In the genomic region with DNA sequence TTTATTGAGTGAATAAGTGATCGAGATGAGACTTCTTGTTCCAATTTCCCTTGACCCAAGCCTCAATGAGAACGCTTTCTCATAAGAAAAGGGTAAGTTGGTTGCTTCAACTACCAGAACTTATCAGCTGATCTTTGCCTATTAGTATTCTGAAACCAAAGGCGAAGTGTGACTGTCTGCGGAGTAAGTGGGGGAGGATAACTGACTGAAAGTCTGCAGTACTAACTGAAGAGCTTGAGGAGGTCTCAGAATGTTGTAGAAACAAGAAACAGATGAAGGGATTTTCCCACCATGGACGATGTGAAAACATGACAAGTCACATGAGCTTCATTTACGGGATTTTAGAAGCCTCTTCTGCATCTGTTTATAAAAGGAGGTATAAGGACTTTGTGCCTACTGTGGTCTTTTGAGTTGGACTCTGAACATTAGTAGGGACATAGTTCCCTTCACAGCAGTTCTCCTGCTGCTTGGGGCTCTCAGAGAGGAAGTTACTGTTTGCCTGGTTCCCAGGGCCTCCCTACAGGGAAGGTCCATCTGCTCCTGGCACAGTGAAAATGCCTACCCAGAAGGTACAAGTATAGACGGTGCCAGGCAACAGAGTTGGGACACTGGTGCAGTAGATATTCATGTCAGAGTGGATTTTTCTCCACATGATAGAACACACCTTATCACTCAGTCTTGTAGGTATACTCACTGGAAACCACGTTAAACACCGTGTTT, we compare ENCODE assay signal across 16 mouse cellular contexts. TPM values are rescaled to one million over a fixed set of nuclear protein-coding genes. Genes with fewer than 3 reads are reported as not detected.
DNase-seq lines count a peak whose midpoint lies in the region; ATAC-seq and TF ChIP-seq lines count a peak whose summit lies in the region.
"Had no signal": no experiment of that assay in that cellular context is flagged by ENCODE, and none has a peak within 500 bp of the region (broad histone marks: within the 10 kb centered on the region; RNA-seq: fewer than 3 reads in every experiment).

No protein-coding gene starts in this region.

- no peaks in the 10 kb centered on the region for H3K27me3 ChIP-seq in hindbrain, postnatal 0 days (ENCODE audit: insufficient read depth, low read length)
- H3K27me3 ChIP-seq in hindbrain, embryonic 11.5 days (ENCODE audit: control insufficient read depth, insufficient read depth, low read length): no peaks in the 10 kb centered on the region
- H3K27me3 ChIP-seq in heart, embryonic 12.5 days (replicated peaks): no peaks in the 10 kb centered on the region
- H3K27me3 ChIP-seq: midbrain, embryonic 12.5 days had no signal

- H3K4me3 ChIP-seq in hindbrain, postnatal 0 days (ENCODE audit: low read length): no peak overlapping the region
- no peak overlapping the region for H3K4me3 ChIP-seq in hindbrain, embryonic 11.5 days (ENCODE audit: low read depth, low read length)
- no peak overlapping the region for H3K4me3 ChIP-seq in heart, embryonic 12.5 days
- H3K4me3 ChIP-seq: midbrain, embryonic 12.5 days had no signal

- TF ChIP-seq CTCF in hindbrain, postnatal 0 days (IDR thresholded peaks at IDR 0.05; ENCODE audit: low read depth): no peak

- DNase-seq in hindbrain, postnatal 0 days (ENCODE audit: low spot score): peak; percentile 10
- DNase-seq in hindbrain, embryonic 11.5 days (ENCODE audit: low spot score): no peak
- DNase-seq in ZHBTc4 (ENCODE audit: low read depth, low spot score): peak; percentile 84
- peak; percentile 88 to 90 for DNase-seq in cerebellum, postnatal 36 days
- DNase-seq in layer of hippocampus, adult 9-11 months: peak; percentile 51
- no peak for DNase-seq in T-cell, adult 2 months (ENCODE audit: low spot score)
- DNase-seq in thymus, postnatal 14 days: no peak
- DNase-seq: heart, adult 11 months; liver, postnatal 0 days; right cerebral cortex, postnatal 25 days; thymus, adult 2 months had no signal

- H3K9me3 ChIP-seq in hindbrain, postnatal 0 days (ENCODE audit: low read length): no peaks in the 10 kb centered on the region
- H3K9me3 ChIP-seq in hindbrain, embryonic 11.5 days (ENCODE audit: control insufficient read depth, low read length): no peaks in the 10 kb centered on the region
- no peaks in the 10 kb centered on the region for H3K9me3 ChIP-seq in heart, embryonic 12.5 days (replicated peaks)
- H3K9me3 ChIP-seq: midbrain, embryonic 12.5 days had no signal

- WGBS in hindbrain, postnatal 0 days: 77% methylated on average over 9 of the region's 9 CpGs
- WGBS in hindbrain, embryonic 11.5 days: 84% methylated on average over 9 of the region's 9 CpGs
- WGBS in heart, embryonic 12.5 days: 62% methylated on average over 9 of the region's 9 CpGs

- H3K4me1 ChIP-seq in hindbrain, postnatal 0 days (ENCODE audit: insufficient read depth, low read length): no peaks in the 10 kb centered on the region
- no peaks in the 10 kb centered on the region for H3K4me1 ChIP-seq in hindbrain, embryonic 11.5 days (replicated peaks; ENCODE audit: control insufficient read depth, insufficient read depth, low read length)
- H3K4me1 ChIP-seq in heart, embryonic 12.5 days (replicated peaks): no peaks in the 10 kb centered on the region
- H3K4me1 ChIP-seq: midbrain, embryonic 12.5 days had no signal

- no peak overlapping the region for H3K4me2 ChIP-seq in hindbrain, postnatal 0 days (ENCODE audit: low read depth, low read length)
- H3K4me2 ChIP-seq in hindbrain, embryonic 11.5 days (replicated peaks; ENCODE audit: low read depth, low read length): no peak overlapping the region
- H3K4me2 ChIP-seq in heart, embryonic 12.5 days: no peak overlapping the region
- H3K4me2 ChIP-seq: midbrain, embryonic 12.5 days had no signal

- H3K27ac ChIP-seq in hindbrain, postnatal 0 days: no peak overlapping the region
- H3K27ac ChIP-seq in hindbrain, embryonic 11.5 days (ENCODE audit: low read depth, low read length): no peak overlapping the region
- no peak overlapping the region for H3K27ac ChIP-seq in heart, embryonic 12.5 days (ENCODE audit: poor library complexity, severe bottlenecking)
- H3K27ac ChIP-seq: midbrain, embryonic 12.5 days had no signal

- H3K36me3 ChIP-seq in hindbrain, postnatal 0 days (ENCODE audit: insufficient read depth, low read length): no peaks in the 10 kb centered on the region
- no peaks in the 10 kb centered on the region for H3K36me3 ChIP-seq in hindbrain, embryonic 11.5 days (ENCODE audit: control insufficient read depth, insufficient read depth, low read length)
- no peaks in the 10 kb centered on the region for H3K36me3 ChIP-seq in heart, embryonic 12.5 days
- H3K36me3 ChIP-seq: midbrain, embryonic 12.5 days had no signal

- ATAC-seq in hindbrain, postnatal 0 days: no peak
- ATAC-seq in hindbrain, embryonic 11.5 days (ENCODE audit: low FRiP score): no peak
- ATAC-seq in heart, embryonic 12.5 days (ENCODE audit: insufficient number of reproducible peaks, low FRiP score): no peak
- ATAC-seq: forebrain, embryonic 16.5 days; liver, postnatal 0 days had no signal

- no peak overlapping the region for H3K9ac ChIP-seq in hindbrain, postnatal 0 days (replicated peaks; ENCODE audit: low read length)
- no peak overlapping the region for H3K9ac ChIP-seq in hindbrain, embryonic 11.5 days (ENCODE audit: low read depth, low read length)
- no peak overlapping the region for H3K9ac ChIP-seq in heart, embryonic 12.5 days
- H3K9ac ChIP-seq: liver, postnatal 0 days; midbrain, embryonic 12.5 days had no signal

RNA-seq across cellular contexts. Expression of a gene that starts 8.8 kb away (rescaled TPM):
- total RNA-seq in hindbrain, postnatal 0 days (2014; rRNA removed): 0.31 and 4.3 TPM in 2 replicates
- 0.40 and 0.53 TPM in 2 replicates for polyA plus RNA-seq in hindbrain, postnatal 0 days (2015; fragmentation: Nextera tagmentation; extraction: Ambion mirVana)
- 0.08 TPM in 1 of 2 replicates, not detected in the other for polyA plus RNA-seq in hindbrain, embryonic 11.5 days (2014; fragmentation: Nextera tagmentation; extraction: Ambion mirVana)
- polyA plus RNA-seq in heart, embryonic 12.5 days (2016; fragmentation: Nextera tagmentation; extraction: Ambion mirVana): 0.54 and 0.82 TPM in 2 replicates

RNA-seq across cellular contexts. Expression of a gene that starts 18.4 kb away (rescaled TPM):
- not detected in 2 replicates for total RNA-seq in hindbrain, postnatal 0 days (2014; rRNA removed)
- polyA plus RNA-seq in hindbrain, postnatal 0 days (2015; fragmentation: Nextera tagmentation; extraction: Ambion mirVana): 0.20 and 0.67 TPM in 2 replicates
- polyA plus RNA-seq in hindbrain, embryonic 11.5 days (2014; fragmentation: Nextera tagmentation; extraction: Ambion mirVana): 0.18 and 0.65 TPM in 2 replicates
- polyA plus RNA-seq in heart, embryonic 12.5 days (2016; fragmentation: Nextera tagmentation; extraction: Ambion mirVana): 0.10 and 0.32 TPM in 2 replicates

RNA-seq across cellular contexts. Expression of a gene that starts 41.4 kb away (rescaled TPM):
- total RNA-seq in hindbrain, postnatal 0 days (2014; rRNA removed): 1.1 and 1.9 TPM in 2 replicates
- 0.24 TPM in 1 of 2 replicates, not detected in the other for polyA plus RNA-seq in hindbrain, postnatal 0 days (2015; fragmentation: Nextera tagmentation; extraction: Ambion mirVana)
- 0.14 and 0.37 TPM in 2 replicates for polyA plus RNA-seq in hindbrain, embryonic 11.5 days (2014; fragmentation: Nextera tagmentation; extraction: Ambion mirVana)
- polyA plus RNA-seq in heart, embryonic 12.5 days (2016; fragmentation: Nextera tagmentation; extraction: Ambion mirVana): 0.12 and 0.27 TPM in 2 replicates
- total RNA-seq: hematopoietic stem cell, adult 5-6 weeks; neutrophil, adult 5-6 weeks had no signal
- polyA plus RNA-seq: liver, postnatal 0 days; midbrain, embryonic 12.5 days had no signal

RNA-seq across cellular contexts. Expression of a gene that starts 41.5 kb away (rescaled TPM):
- 16.1 and 25.8 TPM in 2 replicates for total RNA-seq in hindbrain, postnatal 0 days (2014; rRNA removed)
- 16.4 and 20.1 TPM in 2 replicates for polyA plus RNA-seq in hindbrain, postnatal 0 days (2015; fragmentation: Nextera tagmentation; extraction: Ambion mirVana)
- polyA plus RNA-seq in hindbrain, embryonic 11.5 days (2014; fragmentation: Nextera tagmentation; extraction: Ambion mirVana): 24.7 and 25.2 TPM in 2 replicates
- polyA plus RNA-seq in heart, embryonic 12.5 days (2016; fragmentation: Nextera tagmentation; extraction: Ambion mirVana): 16.2 and 16.5 TPM in 2 replicates

RNA-seq across cellular contexts. Expression of a gene that starts 41.6 kb away (rescaled TPM):
- total RNA-seq in hindbrain, postnatal 0 days (2014; rRNA removed): 3.0 and 7.9 TPM in 2 replicates
- 15.4 and 19.1 TPM in 2 replicates for polyA plus RNA-seq in hindbrain, postnatal 0 days (2015; fragmentation: Nextera tagmentation; extraction: Ambion mirVana)
- 31.4 and 40.3 TPM in 2 replicates for polyA plus RNA-seq in hindbrain, embryonic 11.5 days (2014; fragmentation: Nextera tagmentation; extraction: Ambion mirVana)
- polyA plus RNA-seq in heart, embryonic 12.5 days (2016; fragmentation: Nextera tagmentation; extraction: Ambion mirVana): 18.1 and 19.8 TPM in 2 replicates

Comparison
In these comparisons a context has a peak if more than half of its experiments do, and no peak if none do; other contexts are left out.
1. DNase-seq: peak in hindbrain, postnatal 0 days (single experiment), ZHBTc4 (single experiment), cerebellum, postnatal 36 days (2 of 2) and layer of hippocampus, adult 9-11 months (single experiment); none in hindbrain, embryonic 11.5 days (single experiment), T-cell, adult 2 months (single experiment) and thymus, postnatal 14 days (single experiment).